Mouse (Mus musculus) heart, postnatal 0 days (tissue): ENCODE data around the gene Sim1. TPM values are rescaled to one million over a fixed set of nuclear protein-coding genes. Genes with fewer than 3 reads are reported as not detected.

ENCODE experiments used
- ATAC-seq: fragments of 200-750 bp; cut with Nextera tagmentation; 2 replicates; pipeline ENCODE4 v1.8.0; 2017; ENCODE audit warnings: low read depth, moderate number of reproducible peaks, moderate library complexity; ENCODE audit not compliant: insufficient read depth
- DNase-seq: peaks from one replicate; pipeline ENCODE4 v3.0.0-alpha.2; 2016; ENCODE audit warnings: low spot score
- H3K27ac ChIP-seq: fragments of 300-500 bp; sonication (generic); 2 replicates; pipeline ENCODE4 v1.5.1; 2014; ENCODE audit warnings: low read depth, mild to moderate bottlenecking
- H3K27me3 ChIP-seq: fragments of 300-500 bp; sonication (generic); 2 replicates; pipeline ENCODE4 v1.6.1; 2014; ENCODE audit warnings: low read length, mixed read lengths; ENCODE audit not compliant: control insufficient read depth, insufficient read depth
- H3K36me3 ChIP-seq: fragments of 300-500 bp; sonication (generic); replicated peaks from 2 replicates; pipeline ENCODE4 v1.6.1; 2014; ENCODE audit warnings: low read length, mixed read lengths; ENCODE audit not compliant: control insufficient read depth, insufficient read depth
- H3K4me1 ChIP-seq: fragments of 300-500 bp; sonication (generic); 2 replicates; pipeline ENCODE4 v1.6.1; 2014; ENCODE audit warnings: antibody characterized with exemption; ENCODE audit not compliant: control insufficient read depth, insufficient read depth
- H3K4me2 ChIP-seq: fragments of 300-500 bp; sonication (generic); 2 replicates; pipeline ENCODE4 v1.6.1; 2014; ENCODE audit warnings: low read depth, mild to moderate bottlenecking, low read length, moderate library complexity
- H3K4me3 ChIP-seq: fragments of 300-500 bp; sonication (generic); 2 replicates; pipeline ENCODE4 v1.5.1; 2014; ENCODE audit warnings: low read depth, low read length
- H3K9ac ChIP-seq: fragments of 300-500 bp; sonication (generic); replicated peaks from 2 replicates; pipeline ENCODE4 v1.6.1; 2014; ENCODE audit warnings: low read depth, low read length, mixed read lengths
- H3K9me3 ChIP-seq: fragments of 300-500 bp; sonication (generic); replicated peaks from 2 replicates; pipeline ENCODE4 v1.6.1; 2016; ENCODE audit warnings: low read length; ENCODE audit not compliant: control insufficient read depth
- CTCF ChIP-seq: IDR thresholded peaks from 2 replicates; pipeline ENCODE4 v1.5.1; 2016; ENCODE audit warnings: antibody characterized with exemption, control low read depth, low read depth
- EP300 ChIP-seq: IDR thresholded peaks from 2 replicates; pipeline ENCODE4 v1.6.1; 2016; ENCODE audit warnings: antibody characterized with exemption, low read depth
- WGBS: fragments of 180-500 bp; shearing (Covaris S2); extraction: QIAGEN DNeasy Blood & Tissue Kit; methylation state at CpG from one replicate; pipeline ENCODE4 v1.1.7; 2014; 5-methylcytosine and 5-hydroxymethylcytosine counted together
- polyA plus RNA-seq: library from polyadenylated mRNA; unstranded; fragments of >200 nt; fragmentation: Nextera tagmentation; extraction: Ambion mirVana; gene quantifications from 2 replicates; pipeline ENCODE4 v1.2.1, GENCODE M21; 2015
- total RNA-seq: library from RNA; depleted of rRNA; stranded (reverse); fragments of >200 nt; gene quantifications from 2 replicates; pipeline ENCODE4 v1.2.3, GENCODE M21; 2014; ENCODE audit warnings: low replicate concordance

Gene Sim1
- total and polyA plus RNA-seq, 2 experiments from 2014 or later = not detected

GRCm38 (mm10) chr10:50886305-50886704 is 8.2 kb upstream of the Sim1 start:
- TF ChIP-seq CTCF (no peak), EP300 (no peak)
- H3K36me3 ChIP-seq = no peaks in the 10 kb centered on the region
- 45% methylated on average over 4 of the region's 4 CpGs for WGBS

GRCm38 (mm10) chr10:50890621-50891020 is 3.9 kb upstream of the Sim1 start:
- Histone ChIP-seq H3K27ac (no peak overlapping the region), H3K9me3 (no peaks in the 10 kb centered on the region), H3K4me3 (no peak overlapping the region), H3K9ac (no peak overlapping the region), H3K4me2 (no peak overlapping the region), H3K27me3 (peaks cover 80% of the 10 kb centered on the region), H3K36me3 (no peaks in the 10 kb centered on the region), H3K4me1 (0 out of 2 replicates have a peak, but pooled peaks cover 4% of the 10 kb centered on the region)
- TF ChIP-seq CTCF (no peak), EP300 (no peak)
- ATAC-seq (no peak), DNase-seq (no peak)
- 11% methylated on average over 6 of the region's 6 CpGs for WGBS

More at GRCm38 (mm10) chr10:50886305-50886704, 8.2 kb upstream of the Sim1 start:
- ATAC-seq = no peak
- peaks cover 37% of the 10 kb centered on the region for H3K27me3 ChIP-seq
- no peak for DNase-seq
- H3K4me1 ChIP-seq = no peaks in the 10 kb centered on the region
- H3K9me3 ChIP-seq = no peaks in the 10 kb centered on the region
- H3K27ac ChIP-seq = no peak overlapping the region
- H3K4me3 ChIP-seq = no peak overlapping the region
- H3K9ac ChIP-seq = no peak overlapping the region
- H3K4me2 ChIP-seq = no peak overlapping the region

GRCm38 (mm10) chr10:50891876-50892711 is 2.5 kb upstream of the Sim1 start:
- Histone ChIP-seq H3K4me1 (0 out of 2 replicates have a peak, but pooled peaks cover 4% of the 10 kb centered on the region), H3K4me3 (no peak overlapping the region; the same call in 1 of the 2 replicates), H3K27me3 (peaks cover 90% of the 10 kb centered on the region), H3K4me2 (no peak overlapping the region), H3K36me3 (no peaks in the 10 kb centered on the region), H3K27ac (no peak overlapping the region), H3K9me3 (no peaks in the 10 kb centered on the region), H3K9ac (no peak overlapping the region)
- ATAC-seq = no peak
- TF ChIP-seq CTCF (no peak), EP300 (no peak)
- no peak for DNase-seq
- WGBS = 2% methylated on average over 26 of the region's 26 CpGs

GRCm38 (mm10) chr10:50892751-50893320 is 1.7 kb upstream of the Sim1 start:
- TF ChIP-seq CTCF = no peak
- TF ChIP-seq EP300 = no peak
- DNase-seq (no peak), ATAC-seq (no peak)
- Histone ChIP-seq H3K9me3 (no peaks in the 10 kb centered on the region), H3K4me2 (no peak overlapping the region), H3K4me1 (0 out of 2 replicates have a peak, but pooled peaks cover 4% of the 10 kb centered on the region), H3K27me3 (peaks cover 94% of the 10 kb centered on the region), H3K27ac (no peak overlapping the region), H3K9ac (no peak overlapping the region), H3K4me3 (no peak overlapping the region; the same call in 1 of the 2 replicates), H3K36me3 (no peaks in the 10 kb centered on the region)
- WGBS = 5% methylated on average over 15 of the region's 15 CpGs

- Histone ChIP-seq H3K27ac (no peak overlapping the region), H3K36me3 (no peaks in the 10 kb centered on the region), H3K4me2 (no peak overlapping the region), H3K4me1 (0 out of 2 replicates have a peak, but pooled peaks cover 4% of the 10 kb centered on the region), H3K27me3 (peaks cover 100% of the 10 kb centered on the region), H3K9me3 (no peaks in the 10 kb centered on the region), H3K4me3 (no peak overlapping the region), H3K9ac (no peak overlapping the region)
- no peak for DNase-seq
- 8% methylated on average over 10 of the region's 10 CpGs for WGBS
- no peak for ATAC-seq
- TF ChIP-seq EP300 (no peak), CTCF (no peak)
Observed at GRCm38 (mm10) chr10:50893546-50893945, 1.0 kb upstream of the Sim1 start.
